Mouse (Mus musculus) embryo, embryonic 11 days (tissue): ENCODE results near the gene Snrnp27.

Experiments used
- DNase-seq: peaks from one replicate; pipeline ENCODE4 v3.0.0-alpha.2; 2015

Snrnp27 gene

GRCm38 (mm10) chr6:86660161-86660877 lies 24.0 kb downstream of the Snrnp27 start:
- no peak for DNase-seq

- no peak for DNase-seq
Measured at GRCm38 (mm10) chr6:86658501-86658900, 25.8 kb downstream of the Snrnp27 start.

- no peak for DNase-seq
Measured at GRCm38 (mm10) chr6:86654270-86654916, 29.9 kb downstream of the Snrnp27 start.

GRCm38 (mm10) chr6:86653026-86653425 lies 31.3 kb downstream of the Snrnp27 start:
- no peak for DNase-seq

- DNase-seq: no peak
Measured at GRCm38 (mm10) chr6:86646143-86646542, 38.2 kb downstream of the Snrnp27 start.

- no peak for DNase-seq
Measured at GRCm38 (mm10) chr6:86645551-86645950, 38.8 kb downstream of the Snrnp27 start.

GRCm38 (mm10) chr6:86644775-86645400 lies 39.4 kb downstream of the Snrnp27 start:
- DNase-seq: no peak

- DNase-seq: no peak
Measured at GRCm38 (mm10) chr6:86641716-86642115, 42.6 kb downstream of the Snrnp27 start.

GRCm38 (mm10) chr6:86640776-86641175 lies 43.5 kb downstream of the Snrnp27 start:
- no peak for DNase-seq

GRCm38 (mm10) chr6:86640161-86640560 lies 44.2 kb downstream of the Snrnp27 start:
- no peak for DNase-seq

- no peak for DNase-seq
Measured at GRCm38 (mm10) chr6:86639180-86640160, 44.9 kb downstream of the Snrnp27 start.

- DNase-seq: peak; percentile 13
Measured at GRCm38 (mm10) chr6:86638434-86638833, 45.9 kb downstream of the Snrnp27 start.

- DNase-seq: peak; percentile 22
Measured at GRCm38 (mm10) chr6:86637860-86638259, 46.5 kb downstream of the Snrnp27 start.

GRCm38 (mm10) chr6:86637171-86637835 lies 47.0 kb downstream of the Snrnp27 start:
- no peak for DNase-seq

GRCm38 (mm10) chr6:86636495-86636894 lies 47.8 kb downstream of the Snrnp27 start:
- DNase-seq: no peak

- no peak for DNase-seq
Measured at GRCm38 (mm10) chr6:86630141-86630540, 54.2 kb downstream of the Snrnp27 start.

- DNase-seq: no peak
Measured at GRCm38 (mm10) chr6:86627946-86628345, 56.4 kb downstream of the Snrnp27 start, which contains the start of gene Asprv1. Asprv1 (plus strand) TSS chr6:86628164.
